Mouse (Mus musculus) brown adipose tissue, adult 24 weeks (tissue): Measurements from ENCODE around the gene Gm44790. TPM values are rescaled to one million over a fixed set of nuclear protein-coding genes. Genes with fewer than 3 reads are reported as not detected.
A peak's percentile ranks its signal among the peaks of the same experiment; 100 is the strongest.
"Not testable (repeated sequence)": the region's sequence is repeated elsewhere in the genome, so short reads cannot be mapped to it uniquely, and the experiment has no call there.

Experiments
- H3K27ac ChIP-seq: fragments of 200-500 bp; replicated peaks from 2 replicates; pipeline ENCODE4 v1.5.1; 2012; ENCODE audit warnings: low read depth, mild to moderate bottlenecking, low read length
- H3K4me1 ChIP-seq: fragments of 200-500 bp; 2 replicates; pipeline ENCODE4 v1.6.1; 2012; ENCODE audit warnings: low read length, mixed read lengths; ENCODE audit not compliant: control insufficient read depth, insufficient read depth, insufficient read length
- H3K4me3 ChIP-seq: fragments of 200-500 bp; 2 replicates; pipeline ENCODE4 v1.5.1; 2012; ENCODE audit warnings: low read depth, mild to moderate bottlenecking, low read length, moderate library complexity; ENCODE audit not compliant: insufficient read depth
- polyA plus RNA-seq: library from polyadenylated mRNA; stranded (reverse); fragments of >200 nt; gene quantifications from 2 replicates; pipeline ENCODE4 v1.2.4, GENCODE M21; 2012; ENCODE audit not compliant: missing spikeins, insufficient read depth, insufficient read length

Gene Gm44790
- polyA plus RNA-seq, 1 experiment: not detected

DNA sequence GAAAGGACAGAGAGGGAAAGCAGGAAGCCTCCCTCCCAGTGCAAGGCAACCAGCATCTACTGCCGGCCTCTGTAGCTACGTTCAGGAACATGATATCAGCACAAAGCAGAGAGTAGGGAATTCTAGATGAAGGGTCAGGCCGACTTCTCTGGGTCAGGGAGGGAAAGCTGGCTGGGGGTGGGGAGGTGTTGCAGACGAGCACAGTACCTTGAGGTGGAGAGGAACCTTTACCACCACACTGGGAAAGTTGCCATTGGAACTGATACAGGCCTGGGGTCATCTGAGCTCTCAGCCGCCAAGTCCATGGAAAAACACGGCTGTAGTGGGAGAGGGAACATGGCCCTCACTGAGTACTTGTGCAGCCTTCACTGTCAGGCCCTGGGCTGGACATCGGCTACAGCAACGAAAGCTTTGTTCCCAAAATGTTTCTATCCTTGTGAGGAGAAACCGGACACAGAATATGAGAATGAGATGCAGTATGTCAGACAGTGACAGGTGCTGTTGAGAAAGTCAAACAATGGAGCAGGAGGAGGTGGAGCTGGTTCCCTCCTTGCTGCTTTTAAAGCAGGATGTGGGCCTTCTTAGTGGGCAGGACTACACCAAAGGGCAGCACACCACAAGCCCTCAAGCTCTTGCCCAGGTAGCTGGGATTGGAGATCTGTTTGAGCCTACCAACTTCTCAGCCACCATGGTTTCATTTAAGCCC lies 49.2 kb downstream of the Gm44790 start:
- H3K4me3 ChIP-seq: no peak overlapping the region
- peak overlapping the region; percentile 73 for H3K27ac ChIP-seq
- H3K4me1 ChIP-seq: peaks cover 47% of the 10 kb centered on the region

DNA sequence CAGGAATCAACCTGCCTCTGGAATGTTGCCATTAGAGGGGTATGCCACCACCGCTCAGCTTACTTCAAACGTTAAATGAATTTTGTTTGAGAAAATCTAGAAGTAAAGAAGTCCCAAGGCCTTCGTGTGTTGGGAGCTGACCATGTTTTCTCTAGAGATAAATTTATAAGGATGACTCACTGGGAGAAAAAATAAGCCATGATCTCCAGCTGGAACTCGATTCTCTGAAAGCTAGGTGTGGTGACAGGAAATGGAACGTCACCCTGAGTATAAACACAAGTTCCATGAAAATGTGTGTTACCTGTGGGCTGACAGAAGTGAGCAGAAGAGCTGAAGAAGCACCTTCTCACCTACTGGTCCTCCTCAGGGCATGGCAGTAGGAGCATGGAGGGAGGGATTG lies 50.5 kb downstream of the Gm44790 start:
- H3K27ac ChIP-seq: peak overlapping the region; percentile 78
- H3K4me3 ChIP-seq: no peak overlapping the region
- peaks cover 50% of the 10 kb centered on the region for H3K4me1 ChIP-seq

DNA sequence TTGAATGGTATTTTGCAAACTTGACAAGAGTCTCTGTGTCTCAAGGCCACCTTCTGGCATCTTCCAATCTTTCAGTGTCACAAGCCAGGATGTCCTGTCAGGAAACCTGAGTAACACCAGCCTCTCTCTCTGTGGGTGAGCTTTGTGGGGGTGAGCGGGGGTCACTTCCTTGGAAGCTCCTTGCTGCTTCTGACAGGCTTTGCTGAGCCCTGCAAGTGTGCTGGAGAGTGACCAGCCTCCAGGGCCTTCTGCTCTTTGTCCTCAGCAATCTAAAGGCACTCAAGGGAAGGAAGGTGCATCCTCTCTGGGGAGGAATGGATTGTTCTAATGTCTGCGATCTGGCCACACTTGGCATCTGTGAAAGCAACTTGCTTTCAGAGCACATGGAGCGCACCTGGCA lies 52.9 kb downstream of the Gm44790 start:
- Histone ChIP-seq H3K4me1 (peaks cover 40% of the 10 kb centered on the region), H3K4me3 (no peak overlapping the region), H3K27ac (peak overlapping the region; percentile 84)

DNA sequence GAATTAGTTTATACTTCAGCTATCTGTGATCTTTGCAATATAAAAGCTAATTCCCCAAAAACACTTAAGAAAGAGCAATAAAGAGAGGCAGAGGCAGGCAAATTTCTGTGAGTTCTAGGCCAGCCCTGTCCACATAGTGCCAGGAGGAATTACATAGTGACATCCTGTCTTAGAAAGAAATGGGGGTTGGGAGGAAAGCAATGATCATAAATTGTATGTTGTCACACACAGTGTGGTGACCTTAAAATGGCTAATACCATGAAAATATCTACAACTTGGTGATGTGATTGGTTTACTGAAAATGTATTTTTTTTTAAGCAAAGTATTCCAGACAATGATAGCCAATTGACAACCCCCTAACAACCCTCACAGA lies 53.3 kb downstream of the Gm44790 start:
- Histone ChIP-seq H3K4me1 (peaks cover 40% of the 10 kb centered on the region), H3K27ac (peak overlapping the region; percentile 84), H3K4me3 (0 out of 2 replicates have a peak overlapping the region, but pooled peaks have one; percentile 61)

DNA sequence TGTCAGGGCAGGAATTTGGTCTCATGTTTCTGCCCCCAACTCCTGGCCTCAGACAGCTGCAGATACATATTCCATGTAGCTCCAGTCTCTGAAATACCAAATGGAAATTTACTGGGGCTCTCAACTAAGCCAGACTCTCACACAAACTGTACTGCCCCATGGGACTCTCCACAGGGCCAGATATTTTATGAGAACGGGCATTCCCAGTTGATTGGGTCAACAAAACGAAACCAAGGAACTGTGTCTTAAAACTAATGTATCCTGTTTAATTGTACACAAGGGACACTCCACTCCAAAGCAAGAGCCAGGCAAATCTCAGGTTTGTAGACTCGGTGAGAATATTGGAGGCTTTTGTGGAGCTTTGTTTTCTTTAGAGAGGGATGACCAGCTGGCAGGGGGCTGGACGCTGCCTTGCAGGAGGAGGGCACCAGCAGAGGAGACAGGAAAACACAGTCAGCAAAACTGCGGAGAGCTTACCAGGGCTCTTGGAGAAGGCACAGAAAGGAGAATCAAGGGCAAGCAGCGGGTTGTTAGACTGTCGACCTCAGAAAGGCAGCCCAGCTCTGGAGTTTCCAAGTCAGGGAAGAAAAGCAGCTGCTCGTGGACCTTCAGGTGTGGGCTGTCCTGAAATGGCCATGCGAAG lies 53.9 kb downstream of the Gm44790 start:
- Histone ChIP-seq H3K4me1 (peaks cover 37% of the 10 kb centered on the region), H3K4me3 (peak overlapping the region; percentile 61), H3K27ac (peak overlapping the region; percentile 84)

DNA sequence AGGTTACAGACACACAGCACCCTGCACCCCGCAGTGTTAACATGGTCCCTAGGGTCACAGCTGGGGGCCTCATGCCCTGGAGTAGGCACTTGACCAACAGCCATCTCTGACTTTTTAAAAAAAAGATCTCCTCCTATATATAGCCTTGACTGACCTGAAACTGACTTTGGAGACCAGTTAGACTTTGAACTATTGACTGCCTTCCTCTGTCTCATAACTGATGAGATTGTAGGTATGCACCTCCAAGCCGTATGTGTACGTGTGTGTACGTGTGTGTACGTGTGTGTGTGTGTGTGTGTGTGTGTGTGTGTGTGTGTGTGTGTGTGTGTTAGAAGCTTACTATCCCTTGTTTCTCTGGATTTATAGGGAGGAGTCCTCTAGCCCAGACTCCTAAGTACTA lies 55.4 kb downstream of the Gm44790 start:
- H3K27ac ChIP-seq: peak overlapping the region; percentile 81
- H3K4me3 ChIP-seq: peak overlapping the region; percentile 23; the same call in 1 of the 2 replicates
- peaks cover 25% of the 10 kb centered on the region for H3K4me1 ChIP-seq

DNA sequence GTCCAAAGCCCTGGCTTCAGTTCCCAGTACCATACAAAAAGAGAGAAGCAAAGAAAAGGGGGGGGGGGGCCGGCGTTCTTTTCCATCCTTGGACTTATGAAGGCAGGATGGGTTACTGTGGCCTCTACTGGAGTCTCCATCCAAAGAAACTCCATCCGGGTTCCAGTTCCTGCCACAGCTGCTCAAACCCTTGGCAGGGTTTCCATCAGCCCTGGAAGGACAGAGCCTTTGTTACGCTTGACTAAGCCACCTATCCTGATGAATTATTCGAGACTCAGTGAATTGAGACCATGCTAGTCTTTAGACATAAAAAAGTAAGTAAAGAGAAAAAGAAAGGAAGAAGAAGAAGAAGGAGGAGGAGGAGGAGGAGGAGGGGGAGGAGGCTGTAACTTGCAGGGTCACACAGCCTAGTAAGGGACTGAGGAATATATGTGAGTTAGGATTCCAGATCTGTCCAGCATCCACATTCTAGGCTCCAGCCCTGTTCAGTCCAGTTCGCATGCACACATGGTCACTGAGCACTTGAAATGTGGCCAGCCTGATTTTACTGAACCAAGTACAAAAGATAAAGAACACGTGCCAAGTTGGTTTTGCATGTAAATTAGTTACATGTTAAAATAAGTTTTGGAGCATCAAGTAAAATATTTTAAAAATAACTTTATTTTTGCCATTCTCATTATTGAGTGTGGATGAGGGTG lies 59.6 kb downstream of the Gm44790 start:
- peaks cover 15% of the 10 kb centered on the region for H3K4me1 ChIP-seq
- H3K4me3 ChIP-seq: no peak overlapping the region
- no peak overlapping the region for H3K27ac ChIP-seq

DNA sequence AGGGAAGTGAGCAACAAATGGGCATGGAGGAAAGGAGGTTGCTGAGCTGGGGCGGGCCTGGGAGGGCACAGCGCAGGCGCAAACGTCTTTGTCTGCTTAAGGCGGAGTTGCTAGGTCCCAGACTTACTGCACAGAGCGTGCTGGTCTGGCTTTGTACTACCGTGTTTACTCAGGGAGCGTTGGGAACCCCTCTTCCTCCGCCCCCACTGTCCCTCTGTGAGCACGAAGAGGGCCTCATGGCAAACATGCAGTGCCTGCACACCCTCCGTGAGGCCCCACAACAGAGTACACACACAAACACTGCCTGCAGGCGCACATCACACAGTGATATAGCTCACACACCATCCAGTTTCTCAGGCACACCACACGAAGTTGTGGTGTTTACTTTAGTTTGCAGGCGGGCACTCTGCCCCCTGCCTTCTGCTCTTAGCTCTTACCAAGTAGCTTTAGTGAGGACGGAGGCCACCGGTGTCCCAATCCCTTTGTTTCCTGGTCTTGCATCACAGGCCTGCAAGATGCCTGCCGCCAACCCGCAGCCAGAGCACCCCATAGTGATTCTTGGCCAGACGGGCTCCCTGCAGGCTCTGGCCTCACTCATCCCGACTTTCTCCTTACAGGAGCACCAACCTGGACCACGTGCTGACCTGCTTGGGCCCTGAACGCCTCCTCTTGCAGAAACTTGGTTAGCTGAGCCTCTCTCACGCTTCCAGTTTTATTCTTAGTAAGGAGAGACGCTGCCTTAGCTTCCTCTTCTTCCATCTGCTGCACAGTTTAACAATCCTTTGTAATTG lies 61.1 kb downstream of the Gm44790 start:
- Histone ChIP-seq H3K27ac (peak overlapping the region; percentile 87), H3K4me1 (peaks cover 12% of the 10 kb centered on the region), H3K4me3 (peak overlapping the region; percentile 52)

DNA sequence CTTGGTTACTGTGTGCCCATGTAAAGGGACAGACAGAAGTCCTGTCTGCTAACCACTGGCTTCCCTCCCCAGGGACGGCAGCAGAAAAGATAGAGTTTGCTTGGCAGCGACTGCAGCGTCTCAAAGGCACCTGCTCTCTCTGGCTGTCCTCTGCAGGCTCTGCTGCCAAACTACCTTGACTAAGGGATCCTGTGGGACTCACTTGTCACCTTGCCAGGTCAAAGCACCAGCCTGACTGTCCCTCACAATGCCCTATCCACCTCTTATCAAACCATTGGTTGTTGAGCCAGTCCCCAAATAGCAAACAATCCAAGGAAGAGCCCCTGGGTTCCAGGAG lies 61.7 kb downstream of the Gm44790 start:
- no peak overlapping the region for H3K4me3 ChIP-seq
- peaks cover 12% of the 10 kb centered on the region for H3K4me1 ChIP-seq
- peak overlapping the region; percentile 87 for H3K27ac ChIP-seq

DNA sequence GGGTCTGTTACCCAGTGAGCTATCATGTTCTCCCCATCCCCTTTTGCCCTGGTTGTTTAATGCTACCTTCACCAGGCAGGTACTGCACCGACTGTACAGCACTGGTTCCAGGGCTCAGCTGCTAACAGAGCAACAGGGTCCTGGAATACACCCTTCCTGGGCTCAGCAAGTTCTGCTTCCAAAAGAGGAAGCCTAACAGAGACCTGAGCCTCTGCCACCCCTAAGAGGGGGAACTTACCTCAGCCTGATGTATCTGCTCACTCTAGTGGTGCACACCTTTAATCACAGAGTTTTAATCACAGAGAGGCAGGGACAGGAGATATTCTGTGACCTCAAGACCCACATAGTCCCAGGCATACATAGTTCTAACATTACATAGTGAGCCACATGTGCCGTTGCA lies 63.5 kb downstream of the Gm44790 start:
- Histone ChIP-seq H3K27ac (no peak overlapping the region), H3K4me3 (no peak overlapping the region), H3K4me1 (peaks cover 18% of the 10 kb centered on the region)

DNA sequence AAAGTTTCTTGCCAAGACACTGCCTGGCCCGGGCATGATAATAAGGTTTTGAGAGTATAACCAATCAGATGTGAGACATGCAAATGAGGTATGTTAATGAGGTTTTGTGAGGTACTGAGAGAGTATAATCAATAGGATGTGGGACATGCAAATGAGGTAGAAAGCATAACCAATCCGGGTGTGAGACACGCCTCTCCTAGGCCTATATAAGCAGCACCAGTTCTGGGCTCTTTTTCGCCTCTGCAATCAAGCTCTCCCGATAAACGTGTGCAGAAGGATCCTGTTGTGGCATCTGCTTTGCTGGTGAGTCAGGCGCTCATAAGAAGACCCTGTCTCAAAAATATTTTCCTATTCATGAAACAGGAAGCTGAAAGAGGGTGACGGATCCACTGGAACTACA lies 64.0 kb downstream of the Gm44790 start:
- not testable (repeated sequence) for H3K27ac ChIP-seq, H3K4me3 ChIP-seq
- peaks cover 18% of the 10 kb centered on the region for H3K4me1 ChIP-seq

DNA sequence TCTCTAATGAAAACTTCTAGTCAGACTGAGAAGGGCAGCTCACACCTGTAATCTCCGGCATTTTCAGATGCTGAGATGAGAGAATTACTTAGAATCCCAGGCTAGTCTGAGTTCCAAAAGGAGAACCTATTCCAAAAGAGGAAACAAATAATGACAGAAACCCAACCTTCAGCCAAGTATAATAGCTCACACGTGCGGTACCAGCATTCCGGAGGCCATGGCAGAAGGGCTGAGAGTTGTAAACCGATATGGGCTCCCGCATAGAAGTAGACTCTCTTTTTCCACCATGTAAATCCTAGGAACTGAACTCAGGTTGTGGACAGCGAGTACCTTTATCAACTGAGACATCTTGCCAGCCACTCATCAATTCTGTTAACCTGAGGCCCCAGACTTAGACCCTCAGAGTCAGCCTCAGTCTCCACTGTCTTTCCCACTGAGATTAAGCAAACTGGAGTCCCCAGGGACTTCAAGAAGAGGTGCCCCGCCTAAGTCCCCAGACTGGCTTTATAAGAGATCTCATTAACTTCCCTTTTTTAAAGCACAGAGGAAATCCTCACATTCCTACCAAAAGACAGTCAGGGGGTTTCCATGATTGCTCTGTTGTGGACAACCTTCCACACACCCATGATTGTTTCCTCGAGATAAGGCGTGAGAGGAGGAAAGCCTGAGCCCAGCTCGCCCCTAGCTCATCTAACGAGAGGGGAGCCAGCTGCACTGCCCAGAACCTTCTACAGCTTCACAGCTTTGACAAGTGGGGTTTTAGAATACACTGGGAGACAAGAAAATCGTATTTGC lies 67.2 kb downstream of the Gm44790 start:
- Histone ChIP-seq H3K4me1 (peaks cover 22% of the 10 kb centered on the region), H3K27ac (peak overlapping the region; percentile 83), H3K4me3 (no peak overlapping the region)

DNA sequence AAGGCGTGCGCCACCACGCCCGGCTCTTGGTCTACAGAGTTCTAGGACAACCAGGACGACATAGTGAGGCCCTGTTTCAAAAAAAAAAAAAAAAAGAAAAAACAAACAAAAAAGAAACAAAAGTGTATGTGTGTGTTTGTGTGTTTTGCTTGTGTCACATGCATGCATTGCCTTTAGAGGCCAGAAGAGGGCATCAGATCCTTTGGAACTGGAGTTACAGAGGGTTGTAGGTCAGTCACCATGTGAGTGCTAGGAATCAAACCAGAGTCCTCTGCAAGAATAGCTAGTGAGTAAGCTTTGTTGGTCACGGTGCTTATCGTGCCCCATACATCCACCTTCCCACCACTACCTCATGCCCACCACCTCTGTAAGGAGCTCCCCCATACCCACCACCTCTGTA lies 68.3 kb downstream of the Gm44790 start:
- Histone ChIP-seq H3K4me1 (peaks cover 27% of the 10 kb centered on the region), H3K27ac (no peak overlapping the region), H3K4me3 (no peak overlapping the region)
